Mouse (Mus musculus): ENCODE measurements around the gene Rptn. TPM values are rescaled to one million over a fixed set of nuclear protein-coding genes. Genes with fewer than 3 reads are reported as not detected.

Gene Rptn
- polyA plus RNA-seq (2015; fragmentation: Nextera tagmentation; extraction: Ambion mirVana): not detected in 2 replicates

DNA sequence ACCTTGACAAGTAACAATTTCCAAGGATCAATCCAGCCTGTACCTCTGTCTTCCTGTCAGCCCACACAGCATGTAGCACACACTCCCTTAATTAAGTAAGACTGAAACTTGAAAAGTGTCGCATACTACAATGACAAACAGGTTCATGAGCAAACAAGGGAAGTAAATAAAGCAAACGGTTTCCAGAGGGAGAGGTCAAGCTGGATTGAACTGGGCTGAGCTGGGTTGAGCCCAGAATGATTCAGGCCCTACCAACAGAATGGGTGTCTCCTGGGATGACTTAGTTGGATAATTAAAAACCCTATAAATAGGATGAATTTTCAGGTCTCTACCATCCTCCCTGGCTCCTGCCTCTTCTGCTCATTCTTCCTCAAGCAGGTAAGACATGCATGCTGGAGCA, at the start of gene Rptn:
Gene Rptn (plus strand): TSS at position 334 of the 400 bp plus-strand sequence.
- no peak for ATAC-seq (ENCODE audit: low FRiP score, low read depth)

DNA sequence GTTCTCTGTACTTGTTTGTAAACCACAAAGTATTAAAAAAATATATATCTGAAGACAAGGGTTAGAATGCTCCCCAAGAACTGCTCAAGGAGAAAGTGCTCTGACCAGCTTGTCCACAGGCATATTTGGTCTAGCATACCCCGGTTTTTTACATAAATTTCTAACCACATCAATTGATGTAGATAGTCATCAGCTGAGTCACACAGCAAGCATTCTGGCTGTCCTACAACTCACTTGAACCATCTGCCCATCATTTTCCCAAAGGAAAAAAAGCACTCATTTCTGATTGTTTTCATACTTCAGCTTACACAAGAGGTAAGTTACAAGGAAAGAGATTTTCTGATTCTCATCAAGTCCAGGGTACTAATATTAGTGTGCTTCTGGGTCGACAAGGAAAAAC, 46.6 kb upstream of the Rptn start:
- H3K4me2 ChIP-seq: no peak overlapping the region
- no peak overlapping the region for H3K4me3 ChIP-seq
- no peaks in the 10 kb centered on the region for H3K27me3 ChIP-seq
- no peak for ATAC-seq (ENCODE audit: low FRiP score, low read depth)
- H3K4me1 ChIP-seq (replicated peaks): no peaks in the 10 kb centered on the region
- no peak overlapping the region for H3K27ac ChIP-seq (replicated peaks)
- WGBS: 81% methylated on average over 2 of the region's 2 CpGs
- no peaks in the 10 kb centered on the region for H3K9me3 ChIP-seq
- H3K36me3 ChIP-seq: no peaks in the 10 kb centered on the region
- no peak overlapping the region for H3K9ac ChIP-seq

More for the DNA sequence above, at the start of gene Rptn:
- Histone ChIP-seq H3K4me2 (no peak within 1 kb of the TSS), H3K4me1 (replicated peaks) (no peaks in the 10 kb centered on the region), H3K36me3 (no peaks in the 10 kb centered on the region), H3K4me3 (no peak within 1 kb of the TSS), H3K9ac (no peak within 1 kb of the TSS), H3K27me3 (no peaks in the 10 kb centered on the region), H3K9me3 (no peaks in the 10 kb centered on the region), H3K27ac (replicated peaks) (no peak within 1 kb of the TSS)
- WGBS: 72% methylated on average over 2 of the region's 2 CpGs

GRCm38 (mm10) chr3:93360045-93360444, 33.5 kb upstream of the Rptn start:
- no peaks in the 10 kb centered on the region for H3K9me3 ChIP-seq
- peaks cover 4% of the 10 kb centered on the region; the same call in 1 of the 2 replicates for H3K4me1 ChIP-seq (replicated peaks)
- 18% methylated on average over 7 of the region's 7 CpGs for WGBS
- no peak for ATAC-seq (ENCODE audit: low FRiP score, low read depth)
- no peak overlapping the region for H3K4me3 ChIP-seq
- H3K4me2 ChIP-seq: no peak overlapping the region
- no peak overlapping the region for H3K27ac ChIP-seq (replicated peaks)
- no peaks in the 10 kb centered on the region for H3K36me3 ChIP-seq
- no peak overlapping the region for H3K9ac ChIP-seq
- H3K27me3 ChIP-seq: 0 out of 2 replicates have a peak, but pooled peaks cover 2% of the 10 kb centered on the region

DNA sequence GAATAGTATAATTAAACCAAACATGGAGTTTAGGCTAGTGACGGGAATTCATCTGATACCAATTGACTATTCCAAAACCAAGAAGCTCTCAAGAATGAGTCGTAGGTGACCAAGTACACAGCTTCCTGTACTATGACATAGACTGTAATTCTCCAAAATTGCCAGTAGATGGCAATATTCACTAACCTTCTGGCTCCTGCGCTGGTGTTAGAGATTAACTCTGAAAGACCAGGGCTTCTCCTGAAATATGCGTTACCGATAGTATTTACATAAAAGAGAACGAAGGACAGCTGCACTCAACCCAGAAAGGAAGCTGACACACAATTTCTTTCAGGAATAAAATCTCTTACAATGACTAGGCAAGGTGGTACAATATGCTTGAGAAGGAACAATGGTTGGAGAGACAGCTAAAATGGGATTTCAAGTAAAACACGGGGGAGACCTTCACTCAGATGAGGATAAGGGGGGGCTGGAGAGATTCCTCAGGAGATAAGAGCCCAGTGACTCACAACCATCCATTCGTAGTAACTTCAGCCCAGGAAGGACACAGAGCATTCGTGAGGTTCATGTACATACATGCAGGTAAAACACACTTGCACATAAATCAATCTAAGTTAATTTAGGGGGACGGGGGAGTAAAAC, 31.4 kb upstream of the Rptn start:
- 10% methylated on average over 10 of the region's 10 CpGs for WGBS
- H3K4me3 ChIP-seq: peak overlapping the region; percentile 22; the same call in 1 of the 2 replicates

DNA sequence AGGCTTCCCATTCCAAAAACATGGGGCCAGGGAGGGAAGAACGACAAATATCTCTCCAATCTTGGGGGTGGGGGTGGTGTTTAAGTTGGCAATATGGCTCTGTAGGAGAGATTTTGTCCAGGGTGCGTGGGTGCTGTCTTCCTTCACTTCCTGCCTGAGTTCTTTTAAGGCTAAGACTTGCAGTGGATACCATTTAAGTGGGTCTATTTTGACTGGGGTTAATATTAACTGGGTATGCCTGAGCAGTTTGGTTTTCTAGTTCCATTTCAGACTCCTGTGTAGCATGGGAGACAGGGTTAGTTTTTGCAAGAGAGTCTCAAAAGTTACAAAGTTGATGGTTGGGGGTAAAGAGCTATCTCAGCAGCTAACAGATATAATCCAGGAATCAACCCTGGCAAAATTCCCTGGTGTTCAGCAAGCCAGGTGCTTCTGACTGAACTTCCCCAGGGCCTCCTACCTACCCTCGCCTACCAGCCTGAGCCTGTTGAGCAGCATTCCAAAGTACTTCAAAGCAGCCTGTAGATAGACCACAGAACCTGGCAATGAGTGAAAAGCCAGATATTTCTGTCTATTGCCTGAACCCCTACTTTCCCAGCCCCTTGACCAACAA, 26.4 kb upstream of the Rptn start:
- H3K4me3 ChIP-seq: no peak overlapping the region
- no peak overlapping the region for H3K9ac ChIP-seq
- no peak overlapping the region for H3K4me2 ChIP-seq
- no peaks in the 10 kb centered on the region for H3K9me3 ChIP-seq
- peaks cover 3% of the 10 kb centered on the region; the same call in 1 of the 2 replicates for H3K4me1 ChIP-seq (replicated peaks)
- ATAC-seq (ENCODE audit: low FRiP score, low read depth): no peak
- no peaks in the 10 kb centered on the region for H3K36me3 ChIP-seq
- 0 out of 2 replicates have a peak, but pooled peaks cover 2% of the 10 kb centered on the region for H3K27me3 ChIP-seq
- 67% methylated on average over 3 of the region's 3 CpGs for WGBS
- no peak overlapping the region for H3K27ac ChIP-seq (replicated peaks)

More for the DNA sequence above, 31.4 kb upstream of the Rptn start:
- peaks cover 4% of the 10 kb centered on the region; the same call in 1 of the 2 replicates for H3K4me1 ChIP-seq (replicated peaks)
- 0 out of 2 replicates have a peak, but pooled peaks cover 2% of the 10 kb centered on the region for H3K27me3 ChIP-seq
- ATAC-seq (ENCODE audit: low FRiP score, low read depth): peak; percentile 93
- H3K27ac ChIP-seq (replicated peaks): no peak overlapping the region
- H3K9me3 ChIP-seq: no peaks in the 10 kb centered on the region
- H3K36me3 ChIP-seq: no peaks in the 10 kb centered on the region
- peak overlapping the region; percentile 29; the same call in 1 of the 2 replicates for H3K9ac ChIP-seq
- H3K4me2 ChIP-seq: peak overlapping the region; percentile 55

DNA sequence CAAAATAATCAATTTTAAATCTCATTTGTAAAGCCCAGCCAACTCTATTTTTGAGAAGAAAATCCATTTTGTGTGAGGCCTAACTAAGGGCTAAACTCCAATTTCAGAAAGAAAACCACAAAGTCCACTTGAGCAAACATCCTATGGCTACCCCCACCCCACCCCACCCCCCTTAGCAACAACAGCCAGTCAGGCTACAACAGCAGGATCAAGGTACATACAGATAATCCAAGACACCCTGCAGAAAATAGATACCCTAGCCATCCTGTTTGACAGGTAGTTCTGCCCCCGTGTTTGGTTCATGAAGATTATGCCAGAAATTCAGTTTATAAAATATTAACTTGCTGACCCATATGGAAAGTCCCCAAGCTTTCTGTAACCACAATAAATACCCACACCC, 25.3 kb upstream of the Rptn start:
- WGBS: 72% methylated on average over 1 of the region's 1 CpGs
- Histone ChIP-seq H3K9me3 (no peaks in the 10 kb centered on the region), H3K27me3 (no peaks in the 10 kb centered on the region), H3K9ac (no peak overlapping the region), H3K27ac (replicated peaks) (no peak overlapping the region), H3K4me1 (replicated peaks) (no peaks in the 10 kb centered on the region), H3K4me2 (no peak overlapping the region), H3K4me3 (no peak overlapping the region), H3K36me3 (no peaks in the 10 kb centered on the region)
- ATAC-seq (ENCODE audit: low FRiP score, low read depth): no peak

DNA sequence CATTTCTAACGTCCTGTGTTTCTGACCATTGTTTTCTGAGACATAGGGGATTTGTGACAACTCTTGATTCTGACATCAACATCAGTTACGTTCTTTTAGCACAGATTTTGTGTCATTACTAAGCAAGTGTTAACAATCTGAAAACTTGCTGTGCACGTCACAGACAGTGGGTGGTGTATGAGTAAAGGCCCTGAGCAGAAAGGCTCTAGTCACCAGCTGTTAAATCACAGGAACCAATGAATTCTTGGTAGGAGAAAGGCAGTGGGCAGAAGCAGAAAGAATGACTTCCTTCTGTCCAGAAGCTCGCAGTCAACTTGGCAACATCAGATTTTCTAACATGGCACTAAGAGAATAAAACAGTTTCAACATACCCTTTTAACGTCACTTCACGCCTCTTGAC, 20.1 kb upstream of the Rptn start:
- H3K9me3 ChIP-seq: no peaks in the 10 kb centered on the region
- H3K9ac ChIP-seq: no peak overlapping the region
- no peak for ATAC-seq (ENCODE audit: low FRiP score, low read depth)
- 82% methylated on average over 6 of the region's 6 CpGs for WGBS
- H3K4me2 ChIP-seq: no peak overlapping the region
- H3K36me3 ChIP-seq: no peaks in the 10 kb centered on the region
- no peaks in the 10 kb centered on the region for H3K4me1 ChIP-seq (replicated peaks)
- H3K27ac ChIP-seq (replicated peaks): no peak overlapping the region
- no peaks in the 10 kb centered on the region for H3K27me3 ChIP-seq
- H3K4me3 ChIP-seq: no peak overlapping the region

GRCm38 (mm10) chr3:93375196-93375595, 18.3 kb upstream of the Rptn start:
- Histone ChIP-seq H3K27me3 (no peaks in the 10 kb centered on the region), H3K27ac (replicated peaks) (no peak overlapping the region), H3K4me1 (replicated peaks) (no peaks in the 10 kb centered on the region), H3K9ac (no peak overlapping the region), H3K9me3 (no peaks in the 10 kb centered on the region), H3K4me2 (no peak overlapping the region), H3K4me3 (no peak overlapping the region), H3K36me3 (no peaks in the 10 kb centered on the region)
- no peak for ATAC-seq (ENCODE audit: low FRiP score, low read depth)
- 74% methylated on average over 1 of the region's 1 CpGs for WGBS

- H3K9me3 ChIP-seq: no peaks in the 10 kb centered on the region
- no peak overlapping the region for H3K27ac ChIP-seq (replicated peaks)
- 89% methylated on average over 5 of the region's 5 CpGs for WGBS
- H3K4me3 ChIP-seq: no peak overlapping the region
- no peak overlapping the region for H3K9ac ChIP-seq
- H3K27me3 ChIP-seq: no peaks in the 10 kb centered on the region
- no peaks in the 10 kb centered on the region for H3K4me1 ChIP-seq (replicated peaks)
- ATAC-seq (ENCODE audit: low FRiP score, low read depth): no peak
- H3K36me3 ChIP-seq: no peaks in the 10 kb centered on the region
- no peak overlapping the region for H3K4me2 ChIP-seq
Measured at GRCm38 (mm10) chr3:93375601-93376000, 17.9 kb upstream of the Rptn start.

DNA sequence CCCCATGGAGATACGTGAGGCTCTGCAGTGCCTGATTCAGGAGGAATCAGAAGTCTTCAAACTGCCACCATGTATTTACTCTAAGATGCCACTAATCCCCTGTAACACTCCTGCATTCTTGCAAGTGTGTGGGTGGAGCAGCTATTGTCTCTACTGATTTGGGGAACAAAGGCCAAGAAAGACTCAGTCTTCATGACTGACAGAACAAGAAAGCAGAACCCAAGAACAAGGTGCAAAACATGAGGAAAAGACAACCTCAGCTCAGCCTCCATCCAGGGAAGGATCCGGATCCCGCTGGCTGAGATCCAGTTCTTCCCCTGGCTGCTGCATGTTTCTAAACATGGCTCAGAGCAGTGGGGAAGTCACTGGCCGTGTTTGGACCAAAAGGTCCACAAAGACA, 15.4 kb upstream of the Rptn start:
- no peak for ATAC-seq (ENCODE audit: low FRiP score, low read depth)
- H3K27me3 ChIP-seq: no peaks in the 10 kb centered on the region
- H3K27ac ChIP-seq (replicated peaks): no peak overlapping the region
- 49% methylated on average over 4 of the region's 4 CpGs for WGBS
- no peak overlapping the region for H3K9ac ChIP-seq
- H3K4me2 ChIP-seq: no peak overlapping the region
- H3K36me3 ChIP-seq: no peaks in the 10 kb centered on the region
- no peaks in the 10 kb centered on the region for H3K9me3 ChIP-seq
- H3K4me1 ChIP-seq (replicated peaks): no peaks in the 10 kb centered on the region
- H3K4me3 ChIP-seq: no peak overlapping the region

DNA sequence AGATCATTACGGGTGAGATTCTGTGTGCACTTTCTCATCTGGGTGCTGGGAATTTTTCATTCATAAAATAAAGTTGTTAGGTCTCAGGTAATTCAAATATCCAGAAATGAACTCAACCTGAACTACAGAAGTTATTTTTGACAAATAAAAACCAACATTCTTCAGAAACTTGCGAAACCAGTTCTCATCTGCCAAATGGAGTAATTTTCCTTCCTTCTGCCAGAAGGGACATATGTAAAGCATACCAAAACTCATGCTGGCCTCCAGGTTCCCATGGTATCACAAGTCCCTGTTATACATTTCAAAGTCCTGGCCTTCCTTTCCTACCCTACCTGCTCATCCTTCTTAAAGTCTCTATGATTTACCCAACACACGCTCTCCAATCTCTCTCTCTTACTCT, 10.4 kb downstream of the Rptn start:
- Histone ChIP-seq H3K27me3 (no peaks in the 10 kb centered on the region), H3K4me1 (replicated peaks) (no peaks in the 10 kb centered on the region), H3K4me2 (no peak overlapping the region), H3K9ac (no peak overlapping the region), H3K36me3 (no peaks in the 10 kb centered on the region), H3K27ac (replicated peaks) (no peak overlapping the region), H3K4me3 (no peak overlapping the region), H3K9me3 (no peaks in the 10 kb centered on the region)
- no peak for ATAC-seq (ENCODE audit: low FRiP score, low read depth)
- WGBS: 96% methylated on average over 3 of the region's 3 CpGs

DNA sequence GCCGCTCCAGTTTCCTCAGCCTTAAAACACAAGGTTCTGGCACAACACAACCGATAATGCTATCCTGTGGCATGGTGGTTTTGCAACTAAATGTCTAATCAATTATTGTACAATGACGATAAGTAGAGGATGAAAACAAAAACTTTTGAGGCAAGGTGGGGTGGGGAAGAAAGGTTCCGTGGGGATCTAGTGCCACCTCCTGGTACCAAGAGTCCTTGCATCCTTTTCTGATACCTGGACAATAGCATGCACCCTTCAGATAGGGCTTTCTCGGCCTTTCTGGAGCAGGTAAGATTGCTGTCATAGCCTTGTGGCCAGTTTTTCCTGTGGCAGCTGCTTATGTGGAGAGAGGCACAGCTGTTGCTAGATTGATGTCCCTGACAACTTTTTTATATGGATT, 13.5 kb downstream of the Rptn start:
- Histone ChIP-seq H3K4me1 (replicated peaks) (no peaks in the 10 kb centered on the region), H3K27me3 (no peaks in the 10 kb centered on the region), H3K4me2 (no peak overlapping the region), H3K4me3 (no peak overlapping the region), H3K27ac (replicated peaks) (no peak overlapping the region), H3K9me3 (no peaks in the 10 kb centered on the region), H3K9ac (no peak overlapping the region), H3K36me3 (no peaks in the 10 kb centered on the region)
- no peak for ATAC-seq (ENCODE audit: low FRiP score, low read depth)
- 34% methylated on average over 5 of the region's 5 CpGs for WGBS
